Mouse (Mus musculus) adrenal gland, postnatal 4 days (tissue): ENCODE results near the gene Svs4. TPM values are rescaled to one million over a fixed set of nuclear protein-coding genes. Genes with fewer than 3 reads are reported as not detected.
"Not testable (repeated sequence)": the region's sequence is repeated elsewhere in the genome, so short reads cannot be mapped to it uniquely, and the experiment has no call there.

Experiments
- DNase-seq, 2 experiments: peaks; one replicate each; pipeline ENCODE4 v3.0.0; 2021 to 2022; ENCODE audit warnings: low spot score in 2 of 2, mixed read lengths in 2 of 2
- long read RNA-seq, 2 experiments: library from polyadenylated mRNA; stranded (forward); transcript quantifications; one replicate each; pipeline ENCODE4 v2.0.0; 2021
- total RNA-seq, 2 experiments: library from RNA; stranded (reverse); gene quantifications; 2 replicates each; pipeline ENCODE4 v1.2.3; 2021

The Svs4 gene
- not detected for total RNA-seq
- long read RNA-seq, experiment 1: 0 reads
- long read RNA-seq, experiment 2: 0 reads

DNA sequence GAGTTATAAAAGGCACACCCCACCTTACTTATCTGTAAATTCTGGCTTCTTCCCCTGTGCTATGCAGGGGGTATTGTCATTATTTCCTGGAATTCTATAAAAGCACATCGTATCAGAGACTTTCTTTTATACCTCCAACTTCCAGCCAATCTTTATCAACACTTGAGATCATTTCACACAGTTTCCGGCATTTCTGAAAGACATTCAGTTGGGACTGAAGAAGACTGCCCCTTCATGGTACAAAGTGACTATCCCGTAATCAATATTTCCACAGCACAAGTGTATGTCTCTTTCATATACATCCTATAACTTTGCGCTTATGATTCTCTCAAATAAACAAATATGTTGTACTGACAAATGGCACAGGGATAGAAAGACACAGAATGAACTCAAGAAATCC is at the start of gene Svs4:
TSS of gene Svs4 (minus strand) at position 101 of the 400 bp plus-strand sequence.
- DNase-seq: no peak

DNA sequence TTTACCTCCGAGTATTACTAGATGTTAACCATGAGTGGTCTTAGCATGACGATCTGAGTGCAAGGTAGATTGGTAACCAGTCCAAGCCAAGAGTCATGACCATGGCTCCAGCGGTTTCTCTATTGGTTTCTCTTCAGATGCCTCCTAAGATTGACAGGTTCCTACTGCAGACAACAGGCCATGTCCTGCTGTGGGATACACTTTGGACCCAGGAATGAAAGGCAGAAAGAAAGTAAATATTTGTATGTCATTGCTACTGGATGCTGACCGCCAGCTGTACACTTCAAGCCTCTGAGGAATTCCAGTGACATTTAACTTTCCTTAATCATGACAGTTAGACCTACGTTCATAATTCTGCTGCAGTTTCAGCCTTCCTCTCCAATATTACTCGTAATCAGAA is 42.7 kb upstream of the Svs4 start:
- DNase-seq: no peak

DNA sequence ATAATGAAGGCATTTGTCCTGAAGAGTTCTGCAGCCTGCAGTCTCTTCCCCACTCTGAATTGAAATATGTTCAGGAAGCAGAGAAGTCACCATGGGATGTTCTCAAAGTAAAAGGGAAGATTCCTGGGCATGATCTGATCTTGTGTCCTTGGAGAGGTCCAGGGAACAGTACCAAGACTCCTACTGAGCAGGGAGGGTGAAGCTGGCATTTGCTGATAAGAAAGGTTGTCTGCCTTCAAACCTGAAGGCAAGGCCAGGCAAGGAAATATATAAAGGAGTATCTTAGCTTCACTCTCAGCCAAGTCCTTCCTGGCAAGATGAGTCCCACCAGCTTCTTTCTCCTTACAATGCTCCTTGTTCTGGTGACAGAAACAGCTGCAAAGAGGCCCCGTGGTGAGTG is 38.2 kb upstream of the Svs4 start, which contains the start of gene Svs6:
TSS of gene Svs6 (plus strand) at position 301 of the 400 bp plus-strand sequence.
- not testable (repeated sequence) for DNase-seq

DNA sequence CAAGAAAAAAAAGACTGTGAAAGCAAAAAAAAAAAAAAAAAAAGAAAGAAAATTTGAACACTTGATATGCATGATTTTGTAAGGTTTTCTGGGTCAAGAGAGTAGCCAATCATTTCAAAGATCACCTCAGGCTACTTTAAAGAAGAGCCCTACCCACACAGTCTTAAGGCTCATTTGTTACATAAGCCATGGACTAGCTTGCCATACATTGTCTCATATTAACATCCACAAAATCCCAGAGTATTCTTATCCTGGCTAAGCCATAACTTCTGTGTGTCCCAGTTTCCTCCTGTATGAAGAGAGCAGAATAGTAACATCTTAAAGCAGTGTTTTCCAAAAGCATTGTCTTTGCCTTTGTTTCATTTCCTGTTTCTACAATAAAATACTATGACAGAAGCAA is 37.2 kb upstream of the Svs4 start:
- not testable (repeated sequence) for DNase-seq

DNA sequence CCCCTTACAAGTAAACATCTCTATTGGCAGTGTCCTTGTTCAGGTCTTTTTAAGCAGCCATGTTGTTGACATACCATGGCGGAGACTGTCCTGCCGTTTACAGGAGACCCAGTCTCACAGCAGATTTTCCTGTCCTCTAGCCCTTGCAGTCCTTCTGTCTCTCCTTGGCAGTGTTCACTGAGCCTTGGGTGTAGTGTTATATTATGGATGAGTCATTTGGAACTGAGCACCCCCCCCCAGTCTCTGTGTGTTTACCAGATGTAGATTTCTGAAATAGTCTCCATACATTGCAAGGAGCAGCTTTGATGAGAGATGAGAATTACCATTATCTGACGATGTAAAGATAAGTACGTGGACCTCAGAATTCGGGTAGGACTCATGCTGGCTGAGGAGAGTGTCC is 34.3 kb upstream of the Svs4 start:
- no peak for DNase-seq

DNA sequence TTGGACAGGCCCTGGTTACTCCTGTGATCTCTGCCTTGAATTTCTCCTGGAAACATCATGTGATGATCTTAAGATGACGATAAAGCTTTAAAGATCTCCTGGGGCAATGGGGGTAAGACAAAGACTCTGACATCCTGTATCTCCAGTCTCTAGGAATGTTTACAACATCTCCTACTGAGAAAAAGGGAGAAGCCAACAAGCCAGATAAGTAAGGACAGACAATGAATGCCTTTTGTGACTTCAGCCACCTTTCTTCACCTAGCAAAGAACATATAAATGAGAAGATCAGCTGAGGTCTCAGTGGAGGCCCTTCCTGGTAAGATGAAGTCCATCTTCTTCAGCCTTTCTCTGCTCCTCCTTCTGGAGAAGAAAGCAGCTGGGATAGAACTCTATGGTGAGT is 10.7 kb upstream of the Svs4 start, which contains the start of gene Svs3a:
TSS of gene Svs3a (plus strand) at position 301 of the 400 bp plus-strand sequence.
- not testable (repeated sequence) for DNase-seq

DNA sequence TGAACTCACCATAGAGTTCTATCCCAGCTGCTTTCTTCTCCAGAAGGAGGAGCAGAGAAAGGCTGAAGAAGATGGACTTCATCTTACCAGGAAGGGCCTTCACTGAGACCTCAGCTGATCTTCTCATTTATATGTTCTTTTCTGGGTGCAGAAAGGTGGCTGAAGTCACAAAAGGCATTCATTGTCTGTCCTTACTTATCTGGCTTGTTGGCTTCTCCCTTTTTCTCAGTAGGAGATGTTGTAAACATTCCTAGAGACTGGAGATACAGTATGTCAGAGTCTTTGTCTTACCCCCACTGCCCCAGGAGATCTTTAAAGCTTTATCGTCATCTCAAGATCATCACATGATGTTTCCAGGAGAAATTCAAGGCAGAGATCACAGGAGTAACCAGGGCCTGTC is 21.7 kb downstream of the Svs4 start, which contains the start of gene Svs3b:
TSS of gene Svs3b (minus strand) at position 101 of the 400 bp plus-strand sequence.
- not testable (repeated sequence) for DNase-seq

DNA sequence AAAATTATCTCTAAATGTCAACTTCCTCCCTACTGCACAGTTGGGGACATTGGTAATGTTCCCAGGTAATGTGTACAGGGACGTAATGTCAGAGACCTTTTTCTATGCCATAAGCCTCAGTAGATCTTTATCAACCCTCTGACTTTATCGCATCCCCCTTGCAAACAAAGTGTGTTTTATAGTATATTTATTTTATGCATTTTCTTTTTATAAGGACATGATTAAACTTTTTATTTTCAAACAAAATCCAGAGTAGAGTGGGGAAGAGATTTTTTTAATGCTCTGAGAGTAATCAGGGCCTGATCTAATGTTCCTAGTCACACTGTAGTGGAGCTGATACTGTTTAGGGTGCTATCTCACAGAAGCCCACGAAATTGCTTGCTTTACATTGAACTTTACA is 39.9 kb downstream of the Svs4 start, which contains the start of gene Svs2:
TSS of gene Svs2 (minus strand) at position 101 of the 400 bp plus-strand sequence.
- no peak for DNase-seq

DNA sequence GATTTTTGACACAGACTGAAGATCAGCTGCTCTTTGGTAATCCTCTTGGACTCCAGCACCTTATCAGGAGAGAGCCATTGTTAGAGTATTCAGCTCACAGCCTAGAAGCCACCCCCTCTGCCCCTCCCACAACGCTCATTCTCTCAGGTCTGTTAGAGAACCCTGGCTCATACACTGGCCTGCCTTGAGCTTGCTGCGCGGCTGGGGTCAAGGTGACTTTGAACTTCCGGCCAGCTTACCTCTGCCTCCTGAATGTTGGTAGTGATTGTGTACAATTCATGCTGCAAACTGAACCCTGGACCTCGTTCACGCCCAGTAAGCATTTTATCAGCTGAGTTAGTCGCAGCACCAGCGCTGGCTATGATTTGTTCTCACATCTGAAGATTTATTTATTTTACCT is 45.6 kb downstream of the Svs4 start:
- no peak for DNase-seq

DNA sequence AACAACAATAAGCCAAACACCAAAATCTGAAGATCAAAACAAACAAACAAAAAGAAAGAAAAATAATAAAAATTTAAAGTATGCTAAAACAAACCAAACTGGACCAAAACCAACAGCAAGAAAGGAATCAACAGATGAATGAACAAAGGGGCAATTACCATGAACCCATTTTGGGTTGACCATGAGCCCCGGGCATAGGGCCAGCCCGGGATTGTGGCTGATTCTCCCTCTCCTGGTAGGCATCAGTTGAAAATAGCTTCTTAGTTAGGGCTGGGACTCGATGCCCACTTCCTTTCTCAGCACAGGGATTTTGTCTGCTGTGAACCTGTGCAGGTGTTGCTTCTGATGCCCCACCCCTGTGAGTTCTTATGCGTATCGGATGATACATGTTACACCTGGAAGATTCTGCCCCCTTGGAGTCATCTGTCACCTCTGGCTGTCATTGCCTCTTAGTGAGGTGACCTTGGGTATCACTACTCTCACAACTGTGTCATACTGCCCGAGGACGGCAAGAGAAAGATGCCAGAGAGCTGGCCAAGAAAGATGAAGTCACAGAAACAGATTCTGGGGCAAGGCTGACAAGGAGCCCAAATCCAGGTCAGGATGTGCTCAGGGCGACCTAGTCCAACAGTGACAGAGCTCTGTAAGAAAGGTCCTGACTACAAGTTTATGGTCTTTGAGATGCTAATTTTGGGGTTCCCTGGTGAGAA is 49.7 kb downstream of the Svs4 start:
- no peak for DNase-seq

Other genes with a start within 250 kb of the Svs4 start
- 10 to 100 TPM; 33.1 to 34.8 TPM for gene Stk4, start 208.1 kb downstream of the Svs4 start, total RNA-seq
- gene Tomm34, start 207.3 kb downstream of the Svs4 start, total RNA-seq: 10 to 100 TPM; 42.5 to 55.2 TPM
- under 1 TPM; 0.20 to 0.40 TPM for gene Kcns1, start 107.3 kb downstream of the Svs4 start, total RNA-seq
- not detected for gene Wfdc5, start 95.7 kb downstream of the Svs4 start, total RNA-seq
- gene Wfdc12, start 87.9 kb downstream of the Svs4 start, total RNA-seq: not detected
- gene Wfdc15a, start 78.3 kb downstream of the Svs4 start, total RNA-seq: not detected
- gene Wfdc15b, start 56.8 kb downstream of the Svs4 start, total RNA-seq: 1 to 10 TPM in 1 of 2 experiments, not detected in 1; 6.0 TPM
- gene Svs2, start 40.0 kb downstream of the Svs4 start, total RNA-seq: not detected
- gene Svs3b, start 21.8 kb downstream of the Svs4 start, total RNA-seq: not detected
- not detected for gene Svs3a, start 10.8 kb upstream of the Svs4 start, total RNA-seq
- gene Svs6, start 38.3 kb upstream of the Svs4 start, total RNA-seq: not detected
- under 1 TPM in 1 of 2 experiments, not detected in 1; 0.71 TPM for gene Svs5, start 54.3 kb upstream of the Svs4 start, total RNA-seq
- 1 to 10 TPM; 7.8 to 9.0 TPM for gene Slpi, start 110.6 kb upstream of the Svs4 start, total RNA-seq
- 10 to 100 TPM in 1 of 2 experiments, under 1 TPM in 1; 0.14 to 14.6 TPM for gene Rbpjl, start 124.7 kb upstream of the Svs4 start, total RNA-seq
- gene Matn4, start 126.7 kb upstream of the Svs4 start, total RNA-seq: 1 to 10 TPM; 4.7 to 4.9 TPM
- 10 to 100 TPM; 75.2 to 93.9 TPM for gene Sdc4, start 165.4 kb upstream of the Svs4 start, total RNA-seq
- gene Sys1, start 178.5 kb upstream of the Svs4 start, total RNA-seq: 10 to 100 TPM; 34.7 to 35.0 TPM
- 1 to 10 TPM in 1 of 2 experiments, under 1 TPM in 1; 0.48 to 3.0 TPM for gene Gm20458, start 182.5 kb upstream of the Svs4 start, total RNA-seq
- not detected for gene Trp53tg5, start 195.3 kb upstream of the Svs4 start, total RNA-seq
- 10 to 100 TPM; 10.9 to 17.1 TPM for gene Dbndd2, start 207.6 kb upstream of the Svs4 start, total RNA-seq
- gene Pigt, start 219.1 kb upstream of the Svs4 start, total RNA-seq: 100 to 1,000 TPM; 133 to 134 TPM